Mouse (Mus musculus) layer of hippocampus, adult 9-11 months (tissue): ENCODE measurements around the gene Actn1.

ENCODE experiments used
- DNase-seq: peaks from one replicate; pipeline ENCODE4 v3.0.0; 2022

Actn1 gene

GRCm38 (mm10) chr12:80223511-80223910, 36.7 kb downstream of the Actn1 start:
- DNase-seq: peak; percentile 47

GRCm38 (mm10) chr12:80222473-80222872, 37.7 kb downstream of the Actn1 start:
- no peak for DNase-seq

GRCm38 (mm10) chr12:80220260-80221038, 39.7 kb downstream of the Actn1 start:
- no peak for DNase-seq

- DNase-seq: no peak
These were observed 41.4 kb downstream of the Actn1 start for GRCm38 (mm10) chr12:80218784-80219183.

GRCm38 (mm10) chr12:80218045-80218611, 42.0 kb downstream of the Actn1 start:
- no peak for DNase-seq

- no peak for DNase-seq
These were observed 43.1 kb downstream of the Actn1 start for GRCm38 (mm10) chr12:80217049-80217448.

- DNase-seq: no peak
These were observed 43.8 kb downstream of the Actn1 start for GRCm38 (mm10) chr12:80216258-80216881.

- no peak for DNase-seq
These were observed 46.4 kb downstream of the Actn1 start for GRCm38 (mm10) chr12:80213810-80214209.

- no peak for DNase-seq
These were observed 46.9 kb downstream of the Actn1 start for GRCm38 (mm10) chr12:80213263-80213662.

GRCm38 (mm10) chr12:80210791-80211612, 49.2 kb downstream of the Actn1 start:
- DNase-seq: no peak

- no peak for DNase-seq
These were observed 50.3 kb downstream of the Actn1 start for GRCm38 (mm10) chr12:80209914-80210313.

GRCm38 (mm10) chr12:80208126-80208820, 51.9 kb downstream of the Actn1 start:
- no peak for DNase-seq

- DNase-seq: no peak
These were observed 56.9 kb downstream of the Actn1 start for GRCm38 (mm10) chr12:80203284-80203683.

GRCm38 (mm10) chr12:80199738-80200137, 60.4 kb downstream of the Actn1 start:
- DNase-seq: no peak

- DNase-seq: peak; percentile 24
These were observed 61.7 kb downstream of the Actn1 start for GRCm38 (mm10) chr12:80198487-80198886.

GRCm38 (mm10) chr12:80197343-80197742, 62.8 kb downstream of the Actn1 start:
- DNase-seq: no peak

GRCm38 (mm10) chr12:80191806-80192205, 68.4 kb downstream of the Actn1 start:
- no peak for DNase-seq

GRCm38 (mm10) chr12:80191371-80191770, 68.8 kb downstream of the Actn1 start:
- no peak for DNase-seq

- no peak for DNase-seq
These were observed 69.3 kb downstream of the Actn1 start for GRCm38 (mm10) chr12:80190915-80191314.

GRCm38 (mm10) chr12:80184041-80184440, 76.1 kb downstream of the Actn1 start:
- no peak for DNase-seq

GRCm38 (mm10) chr12:80181831-80182230, 78.3 kb downstream of the Actn1 start:
- no peak for DNase-seq

GRCm38 (mm10) chr12:80178035-80178434, 82.1 kb downstream of the Actn1 start:
- DNase-seq: peak; percentile 48

GRCm38 (mm10) chr12:80168736-80169135, 91.4 kb downstream of the Actn1 start:
- DNase-seq: no peak
